Mouse (Mus musculus): ENCODE data around the gene Poldip2. TPM values are rescaled to one million over a fixed set of nuclear protein-coding genes. Genes with fewer than 3 reads are reported as not detected.
A peak's percentile ranks its signal among the peaks of the same experiment; 100 is the strongest.

The Poldip2 gene
- 176 and 184 TPM in 2 replicates for polyA plus RNA-seq (2015; fragmentation: Nextera tagmentation; extraction: Ambion mirVana)

DNA sequence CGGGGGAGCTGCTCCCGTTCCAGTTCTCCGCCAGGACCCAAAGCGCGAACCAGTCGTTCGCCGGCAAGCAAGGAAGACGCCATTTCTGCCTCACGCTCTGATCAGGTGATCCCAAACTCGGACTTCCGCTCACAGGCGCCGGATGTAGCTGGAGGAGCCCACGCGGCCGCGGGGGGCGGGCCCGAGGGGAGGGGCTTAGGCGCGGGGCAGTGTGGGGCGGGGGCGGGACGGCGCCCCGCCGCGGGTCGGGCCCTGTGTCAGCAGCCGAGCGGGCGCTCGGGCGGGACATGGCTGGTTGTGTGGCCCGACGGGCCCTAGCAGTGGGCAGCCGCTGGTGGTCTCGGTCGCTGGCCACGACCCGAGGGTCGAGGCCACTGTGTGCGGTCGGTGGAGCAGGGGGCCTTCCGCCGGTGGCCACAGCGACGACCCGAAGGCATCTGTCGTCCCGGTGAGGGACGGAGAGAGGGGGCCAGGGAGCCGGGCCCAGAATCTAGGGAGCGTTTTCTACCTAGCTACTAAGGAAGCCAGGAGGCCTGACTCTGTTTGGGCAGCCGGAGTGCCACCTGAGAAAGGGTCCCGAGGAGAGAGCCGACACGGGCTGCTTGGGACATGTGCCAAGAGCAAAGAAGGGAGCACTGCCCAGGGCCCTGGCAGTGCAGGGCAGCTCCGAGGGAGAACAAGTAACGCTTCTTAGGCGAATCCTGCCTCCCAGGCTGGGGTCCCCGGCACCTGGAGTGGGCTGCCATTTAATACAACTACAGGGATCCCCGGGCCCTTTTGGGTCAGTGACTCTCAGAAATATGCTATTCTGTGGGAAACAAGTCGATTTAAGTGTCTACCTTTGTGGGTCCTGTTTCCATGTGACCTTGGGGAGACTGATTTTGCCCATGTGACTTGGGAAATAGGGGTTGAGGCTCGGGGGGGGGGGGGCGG is at the start of gene Poldip2, which contains the start of gene Tmem199:
Gene Poldip2 (plus strand): TSS at position 169 of the 933 bp plus-strand sequence.
Gene Tmem199 (minus strand): TSS at position 148 of the 933 bp plus-strand sequence.
- H3K36me3 ChIP-seq (ENCODE audit: control insufficient read depth, insufficient read depth, low read length), result peaks cover 29% of the 10 kb centered on the region
- peak; percentile 96 for ATAC-seq
- H3K9me3 ChIP-seq (replicated peaks; ENCODE audit: control insufficient read depth, low read length, poor library complexity, severe bottlenecking), result no peaks in the 10 kb centered on the region
- peaks cover 19% of the 10 kb centered on the region for H3K4me1 ChIP-seq (ENCODE audit: control insufficient read depth, insufficient read depth, low read length)
- H3K4me3 ChIP-seq (ENCODE audit: low read depth, low read length), result peak within 1 kb of the TSS; percentile 92
- peak within 1 kb of the TSS; percentile 86 for H3K27ac ChIP-seq (ENCODE audit: low read length)
- H3K9ac ChIP-seq (ENCODE audit: low read depth, low read length), result peak within 1 kb of the TSS; percentile 95
- no peaks in the 10 kb centered on the region for H3K27me3 ChIP-seq (ENCODE audit: control insufficient read depth, insufficient read depth, low read depth, low read length)
- WGBS, result under 1% methylated on average over 57 of the region's 67 CpGs
- H3K4me2 ChIP-seq (ENCODE audit: low read length), result peak within 1 kb of the TSS; percentile 97

DNA sequence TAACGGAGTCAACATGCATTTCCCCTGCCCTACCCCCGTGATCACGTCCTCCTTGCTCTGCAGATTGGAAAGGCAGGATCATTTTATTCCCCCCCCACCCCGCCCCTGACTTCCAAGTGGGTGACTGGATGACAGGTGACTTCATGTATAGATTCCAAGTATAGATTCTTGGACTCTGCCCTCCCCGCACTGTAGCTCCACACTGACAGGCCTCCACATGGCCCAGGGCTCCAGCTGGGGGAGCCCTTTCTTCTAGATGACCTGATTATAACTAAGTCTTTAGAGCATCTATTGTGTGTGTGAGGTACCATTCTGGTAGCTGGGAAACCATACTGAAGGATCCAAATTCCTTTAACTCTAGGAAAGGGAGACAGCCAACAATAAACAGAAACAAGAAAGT is 49.3 kb upstream of the Poldip2 start:
- H3K4me3 ChIP-seq (ENCODE audit: low read depth, low read length), result no peak overlapping the region
- no peak overlapping the region for H3K4me2 ChIP-seq (ENCODE audit: low read length)
- 79% methylated on average over 5 of the region's 5 CpGs for WGBS
- H3K4me1 ChIP-seq (ENCODE audit: control insufficient read depth, insufficient read depth, low read length), result peaks cover 5% of the 10 kb centered on the region
- H3K27ac ChIP-seq (ENCODE audit: low read length), result no peak overlapping the region
- no peaks in the 10 kb centered on the region for H3K9me3 ChIP-seq (replicated peaks; ENCODE audit: control insufficient read depth, low read length, poor library complexity, severe bottlenecking)
- H3K9ac ChIP-seq (ENCODE audit: low read depth, low read length), result no peak overlapping the region
- no peaks in the 10 kb centered on the region for H3K27me3 ChIP-seq (ENCODE audit: control insufficient read depth, insufficient read depth, low read depth, low read length)
- H3K36me3 ChIP-seq (ENCODE audit: control insufficient read depth, insufficient read depth, low read length), result no peaks in the 10 kb centered on the region
- no peak for ATAC-seq

DNA sequence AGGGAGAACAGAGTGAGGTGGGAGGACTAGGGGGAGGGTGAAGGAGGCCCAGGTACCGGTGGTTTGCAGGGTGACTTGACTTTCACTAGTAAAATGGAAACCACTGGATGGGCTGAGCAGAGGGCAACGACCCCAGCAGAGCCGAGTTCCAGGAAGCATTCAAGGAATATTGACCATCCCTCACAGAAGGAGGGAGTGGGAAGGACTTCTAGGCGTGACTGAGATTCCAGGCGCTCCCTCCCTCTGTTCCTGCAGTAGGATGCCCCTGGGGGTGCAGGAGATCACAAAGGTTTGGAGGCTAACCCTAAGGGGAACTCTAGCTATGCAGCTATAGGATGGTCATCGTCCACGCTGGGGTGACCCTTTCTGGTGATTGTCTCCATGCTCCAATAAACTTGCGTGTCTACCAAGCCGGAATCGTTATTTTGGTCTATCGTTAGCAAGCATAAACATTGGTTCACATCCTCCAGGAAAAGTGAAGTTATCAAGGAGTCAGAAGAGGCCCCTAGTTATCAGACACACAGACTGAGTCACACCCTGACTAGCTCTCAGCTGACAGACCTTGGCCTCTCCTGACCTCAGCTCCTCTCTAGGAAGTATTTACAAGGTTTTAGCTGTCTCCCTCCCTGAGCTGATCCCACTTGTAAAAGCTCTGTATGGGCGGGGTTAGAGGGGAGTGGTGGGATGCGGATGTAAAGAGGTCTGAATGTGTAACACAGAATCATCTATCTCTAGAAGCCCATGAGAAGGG is 48.5 kb upstream of the Poldip2 start:
- 65% methylated on average over 13 of the region's 13 CpGs for WGBS
- H3K27me3 ChIP-seq (ENCODE audit: control insufficient read depth, insufficient read depth, low read depth, low read length), result no peaks in the 10 kb centered on the region
- no peaks in the 10 kb centered on the region for H3K9me3 ChIP-seq (replicated peaks; ENCODE audit: control insufficient read depth, low read length, poor library complexity, severe bottlenecking)
- no peaks in the 10 kb centered on the region for H3K36me3 ChIP-seq (ENCODE audit: control insufficient read depth, insufficient read depth, low read length)
- H3K9ac ChIP-seq (ENCODE audit: low read depth, low read length), result no peak overlapping the region
- peaks cover 5% of the 10 kb centered on the region for H3K4me1 ChIP-seq (ENCODE audit: control insufficient read depth, insufficient read depth, low read length)
- no peak overlapping the region for H3K4me2 ChIP-seq (ENCODE audit: low read length)
- no peak overlapping the region for H3K27ac ChIP-seq (ENCODE audit: low read length)
- H3K4me3 ChIP-seq (ENCODE audit: low read depth, low read length), result no peak overlapping the region
- no peak for ATAC-seq

DNA sequence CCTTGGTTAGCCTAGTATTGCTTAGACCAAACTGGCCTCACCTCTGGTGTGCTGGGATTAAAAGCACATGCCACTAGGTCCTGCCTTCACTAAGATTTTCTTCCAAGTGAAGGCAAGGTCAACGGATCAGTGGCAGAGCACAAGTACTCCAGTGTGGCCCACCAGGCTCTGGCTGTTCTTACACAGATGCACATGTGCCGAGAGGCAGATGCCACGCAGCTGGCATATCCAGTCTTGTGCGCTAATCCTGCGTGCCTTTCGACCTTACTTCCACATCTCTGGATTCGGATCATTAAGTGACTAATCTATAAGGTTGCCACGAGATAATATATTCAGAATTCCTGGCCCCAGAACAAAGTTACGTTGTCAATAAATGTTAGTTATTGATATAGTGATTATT is 46.9 kb upstream of the Poldip2 start:
- H3K9ac ChIP-seq (ENCODE audit: low read depth, low read length), result no peak overlapping the region
- peak overlapping the region; percentile 65 for H3K4me3 ChIP-seq (ENCODE audit: low read depth, low read length)
- no peak overlapping the region for H3K27ac ChIP-seq (ENCODE audit: low read length)
- H3K4me2 ChIP-seq (ENCODE audit: low read length), result peak overlapping the region; percentile 75
- H3K27me3 ChIP-seq (ENCODE audit: control insufficient read depth, insufficient read depth, low read depth, low read length), result no peaks in the 10 kb centered on the region
- WGBS, result 21% methylated on average over 9 of the region's 9 CpGs
- ATAC-seq, result peak; percentile 29; the same call in 1 of the 2 replicates
- no peaks in the 10 kb centered on the region for H3K9me3 ChIP-seq (replicated peaks; ENCODE audit: control insufficient read depth, low read length, poor library complexity, severe bottlenecking)
- H3K36me3 ChIP-seq (ENCODE audit: control insufficient read depth, insufficient read depth, low read length), result no peaks in the 10 kb centered on the region
- peaks cover 5% of the 10 kb centered on the region for H3K4me1 ChIP-seq (ENCODE audit: control insufficient read depth, insufficient read depth, low read length)

DNA sequence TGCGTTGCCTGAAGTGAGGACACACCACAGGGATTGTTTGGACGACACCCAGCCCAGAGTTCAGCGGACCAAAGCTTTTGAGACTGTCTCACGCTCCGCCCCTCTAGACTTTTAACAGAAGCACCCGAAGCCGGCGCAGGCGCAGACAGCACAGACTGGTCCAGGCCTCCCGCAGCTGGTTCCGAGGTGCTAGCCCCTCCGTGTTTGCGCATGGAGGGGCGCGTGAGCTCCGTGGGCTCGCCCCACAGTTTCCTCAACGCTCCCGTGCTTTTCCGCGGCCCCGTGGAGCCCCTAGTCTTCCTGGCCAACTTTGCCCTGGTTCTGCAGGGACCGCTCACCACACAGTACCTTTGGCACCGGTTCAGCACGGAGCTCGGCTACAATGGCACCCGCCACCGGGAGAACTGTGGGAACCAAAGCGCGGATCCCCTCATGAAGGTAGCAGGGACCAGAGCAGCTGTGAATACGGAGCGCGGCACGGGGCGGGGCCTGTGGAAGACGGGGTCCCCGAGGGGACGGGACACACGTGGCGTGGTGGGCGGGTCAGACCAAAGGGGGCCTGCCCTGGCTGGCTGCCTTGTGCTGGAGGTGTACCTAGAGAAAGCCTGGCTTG is 46.3 kb upstream of the Poldip2 start, which contains the start of gene Slc46a1:
Gene Slc46a1 (plus strand): TSS at position 130 of the 613 bp plus-strand sequence.
- no peaks in the 10 kb centered on the region for H3K27me3 ChIP-seq (ENCODE audit: control insufficient read depth, insufficient read depth, low read depth, low read length)
- H3K4me3 ChIP-seq (ENCODE audit: low read depth, low read length), result peak within 1 kb of the TSS; percentile 65
- WGBS, result under 1% methylated on average over 41 of the region's 41 CpGs
- peak; percentile 93 for ATAC-seq
- no peaks in the 10 kb centered on the region for H3K9me3 ChIP-seq (replicated peaks; ENCODE audit: control insufficient read depth, low read length, poor library complexity, severe bottlenecking)
- peak within 1 kb of the TSS; percentile 78 for H3K9ac ChIP-seq (ENCODE audit: low read depth, low read length)
- H3K36me3 ChIP-seq (ENCODE audit: control insufficient read depth, insufficient read depth, low read length), result no peaks in the 10 kb centered on the region; the same call in 1 of the 2 replicates
- H3K4me2 ChIP-seq (ENCODE audit: low read length), result peak within 1 kb of the TSS; percentile 75
- peak within 1 kb of the TSS; percentile 79 for H3K27ac ChIP-seq (ENCODE audit: low read length)
- peaks cover 5% of the 10 kb centered on the region for H3K4me1 ChIP-seq (ENCODE audit: control insufficient read depth, insufficient read depth, low read length)

DNA sequence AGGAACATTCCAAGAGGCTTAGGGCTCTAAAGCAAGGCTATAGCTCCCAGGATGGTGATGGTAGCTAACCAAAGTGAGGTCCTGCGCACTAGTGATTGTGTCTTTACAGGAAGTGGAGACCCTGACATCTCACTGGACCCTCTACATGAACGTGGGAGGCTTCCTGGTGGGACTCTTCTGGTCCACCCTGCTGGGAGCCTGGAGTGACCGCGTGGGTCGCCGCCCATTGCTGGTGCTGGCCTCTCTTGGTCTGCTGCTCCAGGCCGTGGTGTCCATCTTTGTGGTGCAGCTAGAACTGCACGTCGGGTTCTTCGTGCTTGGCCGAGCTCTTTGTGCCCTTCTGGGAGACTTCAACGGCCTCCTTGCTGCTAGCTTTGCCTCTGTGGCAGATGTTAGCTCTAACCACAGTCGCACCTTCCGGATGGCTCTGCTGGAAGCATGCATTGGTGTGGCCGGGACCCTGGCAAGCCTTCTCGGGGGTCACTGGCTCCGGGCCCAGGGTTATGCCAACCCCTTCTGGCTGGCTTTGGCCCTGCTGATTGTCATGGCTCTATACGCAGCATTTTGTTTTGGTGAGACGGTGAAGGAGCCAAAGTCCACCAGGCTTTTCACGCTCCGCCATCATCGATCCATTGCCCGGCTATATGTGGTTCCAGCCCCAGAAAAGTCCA is 45.6 kb upstream of the Poldip2 start:
- H3K9me3 ChIP-seq (replicated peaks; ENCODE audit: control insufficient read depth, low read length, poor library complexity, severe bottlenecking), result no peaks in the 10 kb centered on the region
- peaks cover under 1% of the 10 kb centered on the region; the same call in 1 of the 2 replicates for H3K36me3 ChIP-seq (ENCODE audit: control insufficient read depth, insufficient read depth, low read length)
- ATAC-seq, result no peak; the same call in none of the 2 replicates
- H3K4me3 ChIP-seq (ENCODE audit: low read depth, low read length), result peak overlapping the region; percentile 65
- peaks cover 5% of the 10 kb centered on the region for H3K4me1 ChIP-seq (ENCODE audit: control insufficient read depth, insufficient read depth, low read length)
- peak overlapping the region; percentile 79 for H3K27ac ChIP-seq (ENCODE audit: low read length)
- 48% methylated on average over 23 of the region's 23 CpGs for WGBS
- H3K4me2 ChIP-seq (ENCODE audit: low read length), result peak overlapping the region; percentile 75
- peak overlapping the region; percentile 78 for H3K9ac ChIP-seq (ENCODE audit: low read depth, low read length)
- H3K27me3 ChIP-seq (ENCODE audit: control insufficient read depth, insufficient read depth, low read depth, low read length), result no peaks in the 10 kb centered on the region

DNA sequence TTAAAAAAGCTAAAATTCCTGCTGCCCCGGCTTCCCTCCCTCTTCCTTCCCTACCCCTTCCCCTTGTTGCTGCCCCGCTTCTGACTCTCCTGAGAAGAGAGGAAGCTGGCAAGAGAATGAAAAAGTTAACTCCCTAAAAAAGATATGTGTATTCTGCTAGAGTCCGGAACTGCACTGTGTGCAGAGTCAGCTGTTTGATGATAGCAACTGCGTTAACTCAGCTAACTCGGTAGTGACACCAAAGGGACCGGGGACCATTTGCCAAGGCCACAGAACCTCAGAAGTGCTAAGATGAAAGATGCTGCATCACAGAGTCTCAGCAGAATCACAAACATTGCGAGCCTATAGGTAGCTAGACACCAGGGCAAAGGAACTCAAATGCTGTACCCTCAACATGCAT is 44.5 kb upstream of the Poldip2 start:
- Histone ChIP-seq H3K4me2 (ENCODE audit: low read length) (no peak overlapping the region), H3K4me3 (ENCODE audit: low read depth, low read length) (no peak overlapping the region), H3K9me3 (replicated peaks; ENCODE audit: control insufficient read depth, low read length, poor library complexity, severe bottlenecking) (no peaks in the 10 kb centered on the region), H3K27ac (ENCODE audit: low read length) (no peak overlapping the region), H3K4me1 (ENCODE audit: control insufficient read depth, insufficient read depth, low read length) (peaks cover 5% of the 10 kb centered on the region), H3K36me3 (ENCODE audit: control insufficient read depth, insufficient read depth, low read length) (peaks cover 3% of the 10 kb centered on the region; the same call in 1 of the 2 replicates), H3K27me3 (ENCODE audit: control insufficient read depth, insufficient read depth, low read depth, low read length) (no peaks in the 10 kb centered on the region), H3K9ac (ENCODE audit: low read depth, low read length) (no peak overlapping the region)
- WGBS, result 84% methylated on average over 7 of the region's 7 CpGs
- no peak for ATAC-seq

DNA sequence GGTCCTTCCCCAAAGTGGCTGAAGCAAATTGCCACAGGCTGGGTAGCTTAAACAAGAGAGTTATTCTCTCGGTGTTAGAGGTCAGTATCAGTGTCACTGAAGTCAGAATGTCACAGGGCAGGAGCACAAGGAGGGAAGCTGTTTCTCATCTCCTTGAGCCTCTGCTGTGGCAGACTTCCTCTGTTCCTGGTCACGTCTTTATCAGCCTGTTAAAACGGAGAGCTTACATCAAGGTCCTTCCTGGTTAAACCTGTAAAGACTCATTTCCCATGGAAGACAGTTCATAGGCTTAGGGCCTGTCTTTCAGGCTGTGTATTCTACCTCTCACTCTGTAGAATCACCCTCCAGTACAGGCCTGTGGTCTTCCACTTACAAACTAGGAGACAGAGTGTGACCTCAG is 44.1 kb upstream of the Poldip2 start:
- H3K9me3 ChIP-seq (replicated peaks; ENCODE audit: control insufficient read depth, low read length, poor library complexity, severe bottlenecking), result no peaks in the 10 kb centered on the region
- ATAC-seq, result no peak
- no peak overlapping the region for H3K27ac ChIP-seq (ENCODE audit: low read length)
- H3K9ac ChIP-seq (ENCODE audit: low read depth, low read length), result no peak overlapping the region
- peaks cover 6% of the 10 kb centered on the region for H3K36me3 ChIP-seq (ENCODE audit: control insufficient read depth, insufficient read depth, low read length)
- no peak overlapping the region for H3K4me3 ChIP-seq (ENCODE audit: low read depth, low read length)
- H3K4me2 ChIP-seq (ENCODE audit: low read length), result no peak overlapping the region
- no peaks in the 10 kb centered on the region for H3K27me3 ChIP-seq (ENCODE audit: control insufficient read depth, insufficient read depth, low read depth, low read length)
- peaks cover 5% of the 10 kb centered on the region for H3K4me1 ChIP-seq (ENCODE audit: control insufficient read depth, insufficient read depth, low read length)
- WGBS, result 76% methylated on average over 3 of the region's 3 CpGs
